Mouse (Mus musculus) midbrain, embryonic 15.5 days (tissue): ENCODE data around the gene Acd. TPM values are rescaled to one million over a fixed set of nuclear protein-coding genes. Genes with fewer than 3 reads are reported as not detected.

Experiments used
- ATAC-seq: fragments of 200-750 bp; cut with Nextera tagmentation; replicated peaks from 2 replicates; pipeline ENCODE4 v1.8.0; 2017; ENCODE audit warnings: moderate TSS enrichment
- H3K27ac ChIP-seq: fragments of 300-500 bp; sonication (generic); 2 replicates; pipeline ENCODE4 v1.5.1; 2015; ENCODE audit warnings: mild to moderate bottlenecking, inconsistent platforms
- H3K27me3 ChIP-seq: fragments of 300-500 bp; sonication (generic); replicated peaks from 2 replicates; pipeline ENCODE4 v1.6.1; 2015; ENCODE audit warnings: inconsistent platforms
- H3K36me3 ChIP-seq: fragments of 300-500 bp; sonication (generic); replicated peaks from 2 replicates; pipeline ENCODE4 v1.6.1; 2015; ENCODE audit warnings: inconsistent platforms
- H3K4me1 ChIP-seq: fragments of 300-500 bp; sonication (generic); 2 replicates; pipeline ENCODE4 v1.6.1; 2015; ENCODE audit warnings: inconsistent platforms
- H3K4me2 ChIP-seq: fragments of 300-500 bp; sonication (generic); 2 replicates; pipeline ENCODE4 v1.6.1; 2015; ENCODE audit warnings: inconsistent platforms, mild to moderate bottlenecking, moderate library complexity
- H3K4me3 ChIP-seq: fragments of 300-500 bp; sonication (generic); 2 replicates; pipeline ENCODE4 v1.5.1; 2015; ENCODE audit warnings: mild to moderate bottlenecking, inconsistent platforms
- H3K9ac ChIP-seq: fragments of 300-500 bp; sonication (generic); 2 replicates; pipeline ENCODE4 v1.6.1; 2015; ENCODE audit warnings: mild to moderate bottlenecking, inconsistent platforms
- H3K9me3 ChIP-seq: fragments of 300-500 bp; sonication (generic); 2 replicates; pipeline ENCODE4 v1.6.1; 2016; ENCODE audit warnings: inconsistent platforms
- WGBS: fragments of 180-500 bp; shearing (Covaris S2); methylation state at CpG from one replicate; pipeline ENCODE4 v1.1.7; 2015; ENCODE audit warnings: mixed read lengths; 5-methylcytosine and 5-hydroxymethylcytosine counted together
- polyA plus RNA-seq: library from polyadenylated mRNA; unstranded; fragments of >200 nt; fragmentation: Nextera tagmentation; extraction: Ambion mirVana; gene quantifications from 2 replicates; pipeline ENCODE4 v1.2.1, GENCODE M21; 2015

Acd gene
- polyA plus RNA-seq, 1 experiment from 2014 or later = 106 TPM

- H3K9me3 ChIP-seq = no peaks in the 10 kb centered on the region
- no peak for ATAC-seq
- H3K27me3 ChIP-seq = no peaks in the 10 kb centered on the region
- whole genome bisulfite sequencing = 91% methylated on average over 5 of the region's 5 CpGs
- peaks cover 20% of the 10 kb centered on the region for H3K36me3 ChIP-seq
- no peak overlapping the region for H3K9ac ChIP-seq
- no peak overlapping the region for H3K27ac ChIP-seq
- H3K4me3 ChIP-seq = no peak overlapping the region
- peaks cover 37% of the 10 kb centered on the region for H3K4me1 ChIP-seq
- no peak overlapping the region for H3K4me2 ChIP-seq
Measured at GRCm38 (mm10) chr8:105698734-105699133, 2.2 kb downstream of the Acd start.

GRCm38 (mm10) chr8:105697196-105697780 is 3.6 kb downstream of the Acd start:
- H3K9ac ChIP-seq = no peak overlapping the region
- H3K27me3 ChIP-seq = no peaks in the 10 kb centered on the region
- H3K4me3 ChIP-seq = no peak overlapping the region
- H3K4me1 ChIP-seq = peaks cover 32% of the 10 kb centered on the region
- 90% methylated on average over 17 of the region's 17 CpGs for WGBS
- peaks cover 20% of the 10 kb centered on the region for H3K36me3 ChIP-seq
- H3K9me3 ChIP-seq = no peaks in the 10 kb centered on the region
- H3K4me2 ChIP-seq = no peak overlapping the region
- no peak for ATAC-seq
- H3K27ac ChIP-seq = no peak overlapping the region

DNA sequence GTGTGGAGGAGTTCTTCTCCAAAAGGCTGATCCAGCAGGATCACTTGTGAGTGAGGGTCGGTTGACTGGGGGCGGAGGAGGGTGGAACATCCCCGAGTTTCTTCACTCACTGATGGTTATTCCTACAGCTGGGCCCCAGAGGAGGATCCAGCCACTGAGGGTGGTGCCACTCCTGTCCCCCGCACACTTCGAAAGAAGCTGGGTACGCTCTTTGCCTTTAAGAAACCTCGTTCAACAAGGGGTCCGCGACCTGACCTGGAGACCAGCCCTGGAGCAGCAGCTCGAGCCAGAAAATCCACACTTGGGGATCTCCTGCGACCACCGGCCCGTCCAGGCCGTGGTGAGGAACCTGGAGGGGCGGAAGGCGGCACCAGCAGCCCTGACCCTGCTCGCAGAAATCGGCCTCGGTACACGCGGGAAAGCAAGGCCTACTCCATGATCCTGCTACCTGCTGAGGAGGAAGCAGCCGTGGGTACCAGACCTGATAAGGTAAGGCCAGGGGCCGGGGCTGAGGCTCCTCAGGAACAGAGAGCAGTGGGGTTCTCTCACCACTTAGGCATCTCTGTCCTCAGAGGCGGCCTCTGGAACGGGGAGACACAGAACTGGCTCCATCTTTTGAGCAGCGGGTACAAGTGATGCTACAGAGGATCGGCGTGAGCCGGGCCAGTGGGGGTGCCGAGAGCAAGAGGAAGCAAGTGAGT is 5.7 kb downstream of the Acd start:
- H3K9me3 ChIP-seq = no peaks in the 10 kb centered on the region
- peak overlapping the region; percentile 64 for H3K9ac ChIP-seq
- H3K27me3 ChIP-seq = no peaks in the 10 kb centered on the region
- peak overlapping the region; percentile 85 for H3K27ac ChIP-seq
- no peak for ATAC-seq
- 81% methylated on average over 30 of the region's 30 CpGs for WGBS
- peak overlapping the region; percentile 64 for H3K4me2 ChIP-seq
- peaks cover 23% of the 10 kb centered on the region for H3K4me1 ChIP-seq
- H3K36me3 ChIP-seq = peaks cover 20% of the 10 kb centered on the region
- peak overlapping the region; percentile 59 for H3K4me3 ChIP-seq

DNA sequence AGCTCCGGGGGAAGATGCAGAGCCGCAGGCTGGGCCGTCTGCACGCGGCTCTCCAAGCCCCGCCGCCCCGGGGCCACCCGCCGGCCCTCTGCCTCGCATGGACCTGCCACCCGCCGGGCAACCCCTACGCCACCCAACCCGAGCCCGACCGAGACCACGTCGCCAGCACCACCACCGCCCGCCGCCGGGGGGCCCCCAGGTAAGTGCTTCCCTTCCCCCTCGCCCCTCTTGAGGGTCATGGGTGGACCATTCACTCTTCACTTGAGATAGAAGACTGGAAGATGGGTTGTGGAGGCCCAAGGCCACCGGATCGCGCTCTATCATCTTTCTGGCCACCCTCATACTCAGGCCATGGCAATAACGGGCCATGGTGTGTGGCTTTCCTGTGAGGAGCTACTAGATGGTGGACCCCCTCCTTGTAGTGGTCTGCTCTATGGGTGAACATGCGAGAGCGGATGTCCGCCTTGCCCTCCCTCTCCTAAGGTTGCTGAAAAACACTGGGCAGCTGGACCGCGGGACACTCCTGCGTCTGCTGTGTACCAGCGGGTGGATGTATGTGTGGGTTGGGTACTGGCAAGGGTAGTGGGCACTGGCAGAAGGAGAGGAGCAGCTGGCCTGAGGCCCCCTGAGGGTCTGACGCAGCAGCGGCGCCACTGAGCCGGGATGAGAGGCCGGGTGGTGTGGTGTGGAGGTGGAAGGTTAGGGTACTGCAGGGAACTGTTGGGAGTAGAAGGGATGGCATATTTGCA is 6.7 kb downstream of the Acd start:
- H3K9ac ChIP-seq = peak overlapping the region; percentile 64
- H3K36me3 ChIP-seq = peaks cover 20% of the 10 kb centered on the region
- peak overlapping the region; percentile 85 for H3K27ac ChIP-seq
- peak overlapping the region; percentile 59 for H3K4me3 ChIP-seq
- H3K4me1 ChIP-seq = peaks cover 14% of the 10 kb centered on the region
- peak overlapping the region; percentile 64 for H3K4me2 ChIP-seq
- H3K27me3 ChIP-seq = no peaks in the 10 kb centered on the region
- H3K9me3 ChIP-seq = no peaks in the 10 kb centered on the region
- peak; percentile 61 for ATAC-seq
- 6% methylated on average over 40 of the region's 40 CpGs for WGBS

- WGBS = 4% methylated on average over 30 of the region's 30 CpGs
Measured at GRCm38 (mm10) chr8:105693648-105694047, 7.3 kb downstream of the Acd start.

DNA sequence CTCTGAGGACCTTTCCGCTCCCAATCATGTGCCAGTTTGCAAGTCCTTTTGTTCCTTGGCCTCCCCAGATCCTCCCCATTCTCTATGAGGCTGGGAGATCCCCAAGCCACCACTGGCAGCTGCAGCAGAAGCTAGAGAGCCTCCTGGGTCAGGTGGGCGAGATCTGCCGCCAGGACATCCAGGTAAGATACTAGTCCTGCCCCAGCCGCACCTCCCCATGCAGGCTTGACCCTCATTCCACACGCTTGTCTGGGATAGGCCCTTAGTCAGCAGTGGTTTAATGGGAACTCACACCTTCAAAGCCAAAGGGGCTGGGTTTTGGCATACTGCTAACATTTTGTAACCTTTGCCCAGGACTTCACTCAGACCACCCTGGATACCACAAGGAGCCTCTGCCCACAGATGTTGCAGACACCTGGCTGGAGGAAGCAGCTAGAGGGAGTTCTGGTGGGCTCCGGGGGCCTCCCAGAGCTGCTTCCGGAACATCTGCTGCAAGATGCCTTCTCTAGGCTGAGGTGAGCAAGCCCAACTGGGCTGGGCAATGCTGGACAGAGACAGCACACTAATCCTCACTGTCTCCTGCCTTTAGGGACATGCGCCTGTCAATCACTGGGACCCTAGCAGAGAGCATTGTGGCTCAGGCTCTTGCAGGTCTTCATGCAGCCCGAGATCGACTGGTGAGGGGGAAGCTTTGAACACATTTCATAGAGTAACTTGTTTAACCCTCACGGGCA is 8.3 kb downstream of the Acd start:
- peaks cover 14% of the 10 kb centered on the region for H3K4me1 ChIP-seq

More at GRCm38 (mm10) chr8:105693648-105694047, 7.3 kb downstream of the Acd start:
- Histone ChIP-seq H3K36me3 (peaks cover 19% of the 10 kb centered on the region), H3K4me3 (peak overlapping the region; percentile 59), H3K4me1 (peaks cover 14% of the 10 kb centered on the region), H3K9ac (peak overlapping the region; percentile 64), H3K9me3 (no peaks in the 10 kb centered on the region), H3K4me2 (peak overlapping the region; percentile 64), H3K27me3 (no peaks in the 10 kb centered on the region), H3K27ac (peak overlapping the region; percentile 85)
- ATAC-seq = peak; percentile 72

GRCm38 (mm10) chr8:105690978-105691377 is 9.9 kb downstream of the Acd start:
- peaks cover 14% of the 10 kb centered on the region for H3K4me1 ChIP-seq
- no peak overlapping the region for H3K4me2 ChIP-seq
- H3K27ac ChIP-seq = no peak overlapping the region
- no peaks in the 10 kb centered on the region for H3K36me3 ChIP-seq
- H3K27me3 ChIP-seq = no peaks in the 10 kb centered on the region
- no peaks in the 10 kb centered on the region for H3K9me3 ChIP-seq
- ATAC-seq = no peak
- no peak overlapping the region for H3K9ac ChIP-seq
- no peak overlapping the region for H3K4me3 ChIP-seq
- 88% methylated on average over 14 of the region's 14 CpGs for WGBS

More for the DNA sequence above, 8.3 kb downstream of the Acd start:
- H3K27me3 ChIP-seq = no peaks in the 10 kb centered on the region
- no peak overlapping the region for H3K4me2 ChIP-seq
- H3K9ac ChIP-seq = no peak overlapping the region
- no peaks in the 10 kb centered on the region for H3K9me3 ChIP-seq
- no peak overlapping the region for H3K27ac ChIP-seq
- peaks cover 9% of the 10 kb centered on the region for H3K36me3 ChIP-seq
- ATAC-seq = no peak
- 95% methylated on average over 11 of the region's 11 CpGs for WGBS
- no peak overlapping the region for H3K4me3 ChIP-seq

DNA sequence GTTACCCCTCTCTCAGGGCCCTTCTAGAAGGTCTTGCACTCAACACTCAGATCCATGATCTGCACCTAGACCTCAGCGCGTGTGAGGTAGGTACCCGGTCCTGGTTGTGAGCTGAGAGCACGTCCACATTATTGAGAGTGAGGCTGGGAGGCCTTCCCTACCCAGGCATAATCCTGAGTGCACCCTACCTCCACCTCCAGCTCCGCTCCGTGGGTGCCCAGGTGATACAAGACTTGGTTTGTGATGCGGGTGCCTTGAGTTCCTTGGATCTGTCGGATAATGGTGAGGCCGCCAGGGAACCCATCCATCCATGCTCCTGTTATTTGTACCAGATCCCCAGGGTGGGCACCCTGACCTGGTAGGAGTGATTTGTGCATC is 10.9 kb downstream of the Acd start:
- no peak overlapping the region for H3K4me3 ChIP-seq
- no peaks in the 10 kb centered on the region for H3K36me3 ChIP-seq
- 88% methylated on average over 9 of the region's 9 CpGs for WGBS
- peaks cover 6% of the 10 kb centered on the region for H3K4me1 ChIP-seq
- H3K9me3 ChIP-seq = no peaks in the 10 kb centered on the region
- no peak for ATAC-seq
- no peak overlapping the region for H3K9ac ChIP-seq
- H3K27me3 ChIP-seq = no peaks in the 10 kb centered on the region
- no peak overlapping the region for H3K27ac ChIP-seq
- no peak overlapping the region for H3K4me2 ChIP-seq

GRCm38 (mm10) chr8:105689256-105689982 is 11.5 kb downstream of the Acd start:
- Histone ChIP-seq H3K4me1 (peaks cover under 1% of the 10 kb centered on the region), H3K4me2 (no peak overlapping the region), H3K27ac (no peak overlapping the region), H3K9ac (no peak overlapping the region), H3K4me3 (no peak overlapping the region), H3K27me3 (no peaks in the 10 kb centered on the region), H3K9me3 (no peaks in the 10 kb centered on the region), H3K36me3 (no peaks in the 10 kb centered on the region)
- 58% methylated on average over 35 of the region's 35 CpGs for WGBS
- ATAC-seq = no peak

GRCm38 (mm10) chr8:105688242-105688752 is 12.6 kb downstream of the Acd start:
- H3K9me3 ChIP-seq = no peaks in the 10 kb centered on the region
- H3K4me3 ChIP-seq = no peak overlapping the region
- 0 out of 2 replicates have a peak, but pooled peaks cover 8% of the 10 kb centered on the region for H3K36me3 ChIP-seq
- H3K4me1 ChIP-seq = no peaks in the 10 kb centered on the region
- H3K27me3 ChIP-seq = no peaks in the 10 kb centered on the region
- no peak overlapping the region for H3K9ac ChIP-seq
- H3K27ac ChIP-seq = no peak overlapping the region
- 63% methylated on average over 14 of the region's 14 CpGs for WGBS
- no peak for ATAC-seq
- no peak overlapping the region for H3K4me2 ChIP-seq

GRCm38 (mm10) chr8:105687512-105687911 is 13.4 kb downstream of the Acd start:
- ATAC-seq = no peak
- H3K27ac ChIP-seq = no peak overlapping the region
- no peak overlapping the region for H3K4me3 ChIP-seq
- 57% methylated on average over 8 of the region's 8 CpGs for WGBS
- H3K27me3 ChIP-seq = no peaks in the 10 kb centered on the region
- H3K9ac ChIP-seq = no peak overlapping the region
- no peak overlapping the region for H3K4me2 ChIP-seq
- peaks cover 15% of the 10 kb centered on the region; the same call in 1 of the 2 replicates for H3K36me3 ChIP-seq
- no peaks in the 10 kb centered on the region for H3K4me1 ChIP-seq
- no peaks in the 10 kb centered on the region for H3K9me3 ChIP-seq
